Comparison of ENCODE assay signal across 10 mouse cellular contexts in genomic region chr11:80090555-80091164, GRCm38 (mm10). TPM values are rescaled to one million over a fixed set of nuclear protein-coding genes. Genes with fewer than 3 reads are reported as not detected.
DNase-seq lines count a peak whose midpoint lies in the region; ATAC-seq lines count a peak whose summit lies in the region.
"Had no signal": no experiment of that assay in that cellular context is flagged by ENCODE, and none has a peak within 500 bp of the region (broad histone marks: within the 10 kb centered on the region; RNA-seq: fewer than 3 reads in every experiment).

No protein-coding gene starts in this region.

- no peak for DNase-seq in heart, postnatal 4 days
- DNase-seq in embryonic facial prominence, embryonic 10.5 days (ENCODE audit: low spot score) = no peak
- DNase-seq in intestine, embryonic 14.5 days (ENCODE audit: low spot score) = no peak
- DNase-seq in midbrain, embryonic 14.5 days = no peak
- DNase-seq in gastrocnemius, postnatal 14 days = no peak
- no peak for DNase-seq in right cerebral cortex, postnatal 4 days
- no peak for DNase-seq in gastrocnemius, postnatal 36 days
- DNase-seq: adrenal gland, postnatal 25 days; kidney, postnatal 36 days had no signal

- WGBS in heart, embryonic 15.5 days = 49% methylated on average over 3 of the region's 3 CpGs
- whole genome bisulfite sequencing in embryonic facial prominence, embryonic 10.5 days = 72% methylated on average over 3 of the region's 3 CpGs
- WGBS in intestine, embryonic 14.5 days = 69% methylated on average over 3 of the region's 3 CpGs
- 50% methylated on average over 3 of the region's 3 CpGs for WGBS in midbrain, embryonic 14.5 days

- H3K9ac ChIP-seq in heart, embryonic 15.5 days = peak overlapping the region; percentile 82; the same call in 1 of the 2 replicates
- peak overlapping the region; percentile 95 for H3K9ac ChIP-seq in intestine, embryonic 14.5 days (ENCODE audit: low read length)
- H3K9ac ChIP-seq in midbrain, embryonic 14.5 days (replicated peaks; ENCODE audit: low read length) = peak overlapping the region; percentile 80; the same call in 1 of the 2 replicates

- ATAC-seq in heart, embryonic 15.5 days (replicated peaks; ENCODE audit: insufficient number of reproducible peaks, insufficient read depth, low FRiP score, low read depth) = no peak
- no peak for ATAC-seq in intestine, embryonic 14.5 days (replicated peaks; ENCODE audit: low FRiP score, low TSS enrichment, low read depth)
- no peak for ATAC-seq in midbrain, embryonic 14.5 days (ENCODE audit: low FRiP score, low TSS enrichment)

- H3K9me3 ChIP-seq in heart, embryonic 15.5 days (replicated peaks) = no peaks in the 10 kb centered on the region
- H3K9me3 ChIP-seq in embryonic facial prominence, embryonic 10.5 days = no peaks in the 10 kb centered on the region
- no peaks in the 10 kb centered on the region for H3K9me3 ChIP-seq in intestine, embryonic 14.5 days (ENCODE audit: control insufficient read depth, low read length)
- no peaks in the 10 kb centered on the region for H3K9me3 ChIP-seq in midbrain, embryonic 14.5 days (ENCODE audit: control insufficient read depth, low read length)

- H3K4me3 ChIP-seq in heart, embryonic 15.5 days = peak overlapping the region; percentile 90
- H3K4me3 ChIP-seq in embryonic facial prominence, embryonic 10.5 days = peak overlapping the region; percentile 100
- peak overlapping the region; percentile 98 for H3K4me3 ChIP-seq in intestine, embryonic 14.5 days (ENCODE audit: low read depth, low read length)
- peak overlapping the region; percentile 94; the same call in 1 of the 2 replicates for H3K4me3 ChIP-seq in midbrain, embryonic 14.5 days (replicated peaks; ENCODE audit: low read depth, low read length)

- 0 out of 2 replicates have a peak, but pooled peaks cover 3% of the 10 kb centered on the region for H3K36me3 ChIP-seq in heart, embryonic 15.5 days
- peaks cover 32% of the 10 kb centered on the region for H3K36me3 ChIP-seq in embryonic facial prominence, embryonic 10.5 days (replicated peaks)
- peaks cover 19% of the 10 kb centered on the region for H3K36me3 ChIP-seq in intestine, embryonic 14.5 days (ENCODE audit: control insufficient read depth, insufficient read depth, low read length)
- peaks cover 8% of the 10 kb centered on the region; the same call in 1 of the 2 replicates for H3K36me3 ChIP-seq in midbrain, embryonic 14.5 days (ENCODE audit: control insufficient read depth, insufficient read depth, low read length)

- intact Hi-C loops in gastrocnemius, postnatal 14 days (cut with DNase I; ENCODE audit: low total_unique reads) = no loop called here
- intact Hi-C loops in gastrocnemius, postnatal 36 days (cut with DNase I) = no loop called here

- peak overlapping the region; percentile 72 for H3K4me2 ChIP-seq in heart, embryonic 15.5 days
- H3K4me2 ChIP-seq in intestine, embryonic 14.5 days (ENCODE audit: low read length) = peak overlapping the region; percentile 68
- H3K4me2 ChIP-seq in midbrain, embryonic 14.5 days (ENCODE audit: low read length) = peak overlapping the region; percentile 86

- no peak overlapping the region for H3K27ac ChIP-seq in heart, embryonic 15.5 days
- H3K27ac ChIP-seq in embryonic facial prominence, embryonic 10.5 days (replicated peaks) = no peak overlapping the region
- no peak overlapping the region for H3K27ac ChIP-seq in intestine, embryonic 14.5 days (ENCODE audit: low read depth)
- H3K27ac ChIP-seq in midbrain, embryonic 14.5 days (replicated peaks; ENCODE audit: low read depth, low read length) = no peak overlapping the region

- H3K4me1 ChIP-seq in heart, embryonic 15.5 days (replicated peaks) = peaks cover 6% of the 10 kb centered on the region
- H3K4me1 ChIP-seq in embryonic facial prominence, embryonic 10.5 days = peaks cover 14% of the 10 kb centered on the region
- peaks cover 4% of the 10 kb centered on the region; the same call in 1 of the 2 replicates for H3K4me1 ChIP-seq in intestine, embryonic 14.5 days (replicated peaks; ENCODE audit: control insufficient read depth, insufficient read depth, low read length)
- H3K4me1 ChIP-seq in midbrain, embryonic 14.5 days (ENCODE audit: control insufficient read depth, insufficient read depth, low read length) = peaks cover 4% of the 10 kb centered on the region; the same call in 1 of the 2 replicates

- no peaks in the 10 kb centered on the region for H3K27me3 ChIP-seq in heart, embryonic 15.5 days
- H3K27me3 ChIP-seq in embryonic facial prominence, embryonic 10.5 days (replicated peaks; ENCODE audit: low read depth, poor library complexity, severe bottlenecking) = no peaks in the 10 kb centered on the region
- H3K27me3 ChIP-seq in intestine, embryonic 14.5 days (replicated peaks; ENCODE audit: control insufficient read depth, insufficient read depth, low read length) = no peaks in the 10 kb centered on the region
- H3K27me3 ChIP-seq in midbrain, embryonic 14.5 days (ENCODE audit: control insufficient read depth, insufficient read depth, low read length) = no peaks in the 10 kb centered on the region

RNA-seq across cellular contexts. Expression of gene Atad5, which starts 1.5 kb away (rescaled TPM):
- polyA plus RNA-seq in heart, embryonic 15.5 days (2015; fragmentation: Nextera tagmentation; extraction: Ambion mirVana) = 4.4 and 4.7 TPM in 2 replicates
- total RNA-seq in heart, postnatal 4 days (2021) = 1 to 10 TPM; 8.2 to 8.8 TPM
- polyA plus RNA-seq in embryonic facial prominence, embryonic 10.5 days (2016; fragmentation: Nextera tagmentation; extraction: Ambion mirVana) = 18.9 and 20.3 TPM in 2 replicates
- 12.3 and 14.4 TPM in 2 replicates for polyA plus RNA-seq in intestine, embryonic 14.5 days (2014; fragmentation: Nextera tagmentation; extraction: Ambion mirVana)
- polyA plus RNA-seq in midbrain, embryonic 14.5 days (2014; fragmentation: Nextera tagmentation; extraction: Ambion mirVana) = 5.9 and 7.1 TPM in 2 replicates
- 1 to 10 TPM; 1.3 to 1.7 TPM for total RNA-seq in gastrocnemius, postnatal 14 days (2021)
- total RNA-seq in gastrocnemius, postnatal 36 days (2021) = 1 to 10 TPM in 1 of 2 experiments, under 1 TPM in 1; 0.91 to 1.3 TPM

RNA-seq across cellular contexts. Expression of gene Crlf3, which starts 9.9 kb away (rescaled TPM):
- 29.2 and 37.4 TPM in 2 replicates for polyA plus RNA-seq in heart, embryonic 15.5 days (2015; fragmentation: Nextera tagmentation; extraction: Ambion mirVana)
- total RNA-seq in heart, postnatal 4 days (2021) = 10 to 100 TPM; 24.0 to 25.4 TPM
- polyA plus RNA-seq in embryonic facial prominence, embryonic 10.5 days (2016; fragmentation: Nextera tagmentation; extraction: Ambion mirVana) = 47.8 and 49.6 TPM in 2 replicates
- 29.2 and 32.4 TPM in 2 replicates for polyA plus RNA-seq in intestine, embryonic 14.5 days (2014; fragmentation: Nextera tagmentation; extraction: Ambion mirVana)
- polyA plus RNA-seq in midbrain, embryonic 14.5 days (2014; fragmentation: Nextera tagmentation; extraction: Ambion mirVana) = 9.2 and 12.7 TPM in 2 replicates
- 10 to 100 TPM in 1 of 2 experiments, 1 to 10 TPM in 1; 7.4 to 10.8 TPM for total RNA-seq in gastrocnemius, postnatal 14 days (2021)
- total RNA-seq in gastrocnemius, postnatal 36 days (2021) = 1 to 10 TPM; 4.7 to 6.8 TPM

RNA-seq across cellular contexts. Expression of gene Tefm, which starts 51.3 kb away (rescaled TPM):
- 27.6 and 29.2 TPM in 2 replicates for polyA plus RNA-seq in heart, embryonic 15.5 days (2015; fragmentation: Nextera tagmentation; extraction: Ambion mirVana)
- 10 to 100 TPM; 19.1 to 19.5 TPM for total RNA-seq in heart, postnatal 4 days (2021)
- 38.3 and 39.2 TPM in 2 replicates for polyA plus RNA-seq in embryonic facial prominence, embryonic 10.5 days (2016; fragmentation: Nextera tagmentation; extraction: Ambion mirVana)
- 29.3 and 31.7 TPM in 2 replicates for polyA plus RNA-seq in intestine, embryonic 14.5 days (2014; fragmentation: Nextera tagmentation; extraction: Ambion mirVana)
- polyA plus RNA-seq in midbrain, embryonic 14.5 days (2014; fragmentation: Nextera tagmentation; extraction: Ambion mirVana) = 24.0 and 25.4 TPM in 2 replicates
- total RNA-seq in gastrocnemius, postnatal 14 days (2021) = 10 to 100 TPM; 20.4 to 20.7 TPM
- total RNA-seq in gastrocnemius, postnatal 36 days (2021) = 10 to 100 TPM; 16.5 to 20.6 TPM
